8 mouse cellular contexts compared by ENCODE assay signal in genomic region chr11:72266960-72267560, GRCm38 (mm10). TPM values are rescaled to one million over a fixed set of nuclear protein-coding genes. Genes with fewer than 3 reads are reported as not detected.
DNase-seq lines count a peak whose midpoint lies in the region; ATAC-seq lines count a peak whose summit lies in the region.

Gene Slc13a5 (minus strand): TSS chr11:72267222.

- DNase-seq in lung, adult 18-20 months = no peak
- peak; percentile 40 for DNase-seq in embryonic facial prominence, embryonic 10.5 days (ENCODE audit: low spot score)
- peak; percentile 5 for DNase-seq in heart, postnatal 14 days
- peak in 1 of 2 experiments; percentile 32 for DNase-seq in left cerebral cortex, postnatal 36 days (ENCODE audit: low spot score in 2 of 2)
- DNase-seq in frontal cortex, postnatal 36 days (ENCODE audit: low spot score in 2 of 2) = no peak
- DNase-seq in cerebellum, adult 18-20 months = no peak

- peaks cover 48% of the 10 kb centered on the region for H3K27me3 ChIP-seq in lung, embryonic 15.5 days
- peaks cover 61% of the 10 kb centered on the region for H3K27me3 ChIP-seq in embryonic facial prominence, embryonic 10.5 days (replicated peaks; ENCODE audit: low read depth, poor library complexity, severe bottlenecking)
- peaks cover 15% of the 10 kb centered on the region for H3K27me3 ChIP-seq in neural tube, embryonic 14.5 days (ENCODE audit: control insufficient read depth, insufficient read depth, low read length)

- 4% methylated on average over 36 of the region's 36 CpGs for WGBS in lung, embryonic 15.5 days
- WGBS in embryonic facial prominence, embryonic 10.5 days = 3% methylated on average over 36 of the region's 36 CpGs
- WGBS in neural tube, embryonic 14.5 days = 2% methylated on average over 36 of the region's 36 CpGs

- H3K27ac ChIP-seq in lung, embryonic 15.5 days = no peak within 1 kb of the TSS
- no peak within 1 kb of the TSS for H3K27ac ChIP-seq in embryonic facial prominence, embryonic 10.5 days (replicated peaks)
- H3K27ac ChIP-seq in neural tube, embryonic 14.5 days (ENCODE audit: low read depth, low read length) = no peak within 1 kb of the TSS

- peak within 1 kb of the TSS; percentile 81 for H3K4me2 ChIP-seq in lung, embryonic 15.5 days
- peak within 1 kb of the TSS; percentile 79 for H3K4me2 ChIP-seq in neural tube, embryonic 14.5 days (ENCODE audit: low read depth, low read length)

- H3K36me3 ChIP-seq in lung, embryonic 15.5 days = no peaks in the 10 kb centered on the region
- H3K36me3 ChIP-seq in embryonic facial prominence, embryonic 10.5 days (replicated peaks) = no peaks in the 10 kb centered on the region
- H3K36me3 ChIP-seq in neural tube, embryonic 14.5 days (ENCODE audit: control insufficient read depth, insufficient read depth, low read length) = no peaks in the 10 kb centered on the region

- H3K4me1 ChIP-seq in lung, embryonic 15.5 days = peaks cover 14% of the 10 kb centered on the region
- peaks cover 23% of the 10 kb centered on the region for H3K4me1 ChIP-seq in embryonic facial prominence, embryonic 10.5 days
- peaks cover 12% of the 10 kb centered on the region; the same call in 1 of the 2 replicates for H3K4me1 ChIP-seq in neural tube, embryonic 14.5 days (ENCODE audit: control insufficient read depth, insufficient read depth, low read length)

- H3K9ac ChIP-seq in lung, embryonic 15.5 days = peak within 1 kb of the TSS; percentile 25; the same call in 1 of the 2 replicates
- peak within 1 kb of the TSS; percentile 47; the same call in 1 of the 2 replicates for H3K9ac ChIP-seq in neural tube, embryonic 14.5 days (replicated peaks; ENCODE audit: low read depth, low read length)

- ATAC-seq in lung, embryonic 15.5 days (ENCODE audit: borderline replicate concordance, extremely low read depth, low FRiP score, low TSS enrichment) = peak; percentile 24
- ATAC-seq in neural tube, embryonic 14.5 days (ENCODE audit: low read depth) = peak; percentile 60

- no peaks in the 10 kb centered on the region for H3K9me3 ChIP-seq in lung, embryonic 15.5 days
- no peaks in the 10 kb centered on the region for H3K9me3 ChIP-seq in embryonic facial prominence, embryonic 10.5 days
- no peaks in the 10 kb centered on the region for H3K9me3 ChIP-seq in neural tube, embryonic 14.5 days (ENCODE audit: control insufficient read depth, low read length)

- peak within 1 kb of the TSS; percentile 38 for H3K4me3 ChIP-seq in lung, embryonic 15.5 days
- H3K4me3 ChIP-seq in embryonic facial prominence, embryonic 10.5 days = peak within 1 kb of the TSS; percentile 60
- peak within 1 kb of the TSS; percentile 37 for H3K4me3 ChIP-seq in neural tube, embryonic 14.5 days (ENCODE audit: low read depth, low read length)

- intact Hi-C loops in heart, postnatal 14 days (cut with DNase I) = no loop called here
- intact Hi-C loops in left cerebral cortex, postnatal 36 days (cut with DNase I) = loop anchor here (5.0 kb wide), 2 partner anchors 40 to 55 kb away; no protein-coding TSS in a partner anchor

RNA-seq across cellular contexts. Expression of gene Slc13a5, which starts in this region (rescaled TPM):
- polyA plus RNA-seq in lung, embryonic 15.5 days (2015; fragmentation: Nextera tagmentation; extraction: Ambion mirVana) = 0.05 and 0.24 TPM in 2 replicates
- polyA plus RNA-seq in embryonic facial prominence, embryonic 10.5 days (2016; fragmentation: Nextera tagmentation; extraction: Ambion mirVana) = 0.10 and 0.14 TPM in 2 replicates
- not detected for total RNA-seq in heart, postnatal 14 days (2021)
- 10 to 100 TPM; 14.2 to 21.9 TPM for total RNA-seq in left cerebral cortex, postnatal 36 days (2021)
- polyA plus RNA-seq in neural tube, embryonic 14.5 days (2014; fragmentation: Nextera tagmentation; extraction: Ambion mirVana) = 0.76 and 1.8 TPM in 2 replicates

Comparison
In these comparisons a context has a peak if more than half of its experiments do, and no peak if none do; other contexts are left out.
1. RNA of gene Slc13a5 (total RNA-seq): 14.2 to 21.9 TPM in left cerebral cortex, postnatal 36 days; not detected in heart, postnatal 14 days; every median in the first group is over 10 times any median in the second.
2. Peak in ATAC-seq, H3K4me3 ChIP-seq, H3K9ac ChIP-seq and H3K4me2 ChIP-seq in lung, embryonic 15.5 days; RNA of the gene not detected or under 1 TPM.
3. Peak in DNase-seq and H3K4me3 ChIP-seq in embryonic facial prominence, embryonic 10.5 days; RNA of the gene not detected or under 1 TPM.
4. Peak in DNase-seq in heart, postnatal 14 days; RNA of the gene not detected or under 1 TPM.
5. Peak in every context shown above with its lines, with median percentiles within 50 percentile points of each other: H3K4me3 ChIP-seq.